Mouse (Mus musculus) liver, adult (tissue): ENCODE data around the gene Ptpru.

Experiments
- GATA4 ChIP-seq: IDR thresholded peaks from 2 replicates; pipeline ENCODE4 v1.6.1; 2014; ENCODE audit warnings: mild to moderate bottlenecking, low read length; ENCODE audit not compliant: insufficient replicate concordance

Gene Ptpru

GRCm38 (mm10) chr4:131837872-131838524 lies at the start of gene Ptpru:
Gene Ptpru (minus strand): TSS chr4:131838288.
- no peak; the same call in 1 of the 2 replicates for TF ChIP-seq GATA4

GRCm38 (mm10) chr4:131885376-131885775 lies 47.3 kb upstream of the Ptpru start:
- no peak for TF ChIP-seq GATA4

DNA sequence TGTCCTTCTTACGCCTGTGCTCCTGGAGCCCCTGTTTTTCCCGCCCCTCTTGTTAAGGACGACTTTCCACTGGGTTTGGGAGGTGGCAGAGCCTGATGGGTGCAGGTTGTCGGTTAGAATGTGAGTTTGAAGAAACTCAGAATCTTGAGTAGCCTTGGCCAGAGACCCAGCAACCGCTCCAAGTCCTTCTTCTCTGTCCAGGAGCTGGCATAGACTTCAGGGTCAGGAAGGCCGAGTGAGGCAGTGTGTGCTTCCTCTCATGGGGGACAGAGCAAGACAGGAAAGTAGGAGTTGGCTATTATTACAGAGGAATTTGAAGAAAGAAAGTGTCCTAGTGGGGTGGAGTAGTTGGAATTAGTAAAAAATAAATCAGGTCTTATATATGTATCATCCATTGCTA lies 45.5 kb upstream of the Ptpru start:
- no peak for TF ChIP-seq GATA4

DNA sequence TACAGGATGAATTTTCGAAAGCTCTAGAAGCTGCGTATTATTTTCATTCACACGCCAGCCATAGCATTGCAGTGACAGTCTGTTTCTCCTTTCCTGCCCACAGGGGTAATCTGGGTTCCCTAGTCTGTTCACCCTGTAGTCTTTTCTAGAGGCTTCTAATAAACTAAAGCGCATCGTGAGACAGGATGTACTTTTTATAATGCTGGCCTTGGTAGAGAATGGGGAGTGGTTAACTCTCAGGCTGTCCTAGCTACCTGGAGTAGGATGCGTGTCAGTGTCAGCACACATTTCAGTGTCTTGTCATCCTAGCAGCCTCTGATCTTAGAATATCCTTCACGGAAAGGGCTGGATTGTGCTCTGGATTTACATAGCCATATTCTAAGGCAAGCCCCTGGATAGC lies 43.2 kb upstream of the Ptpru start:
- no peak for TF ChIP-seq GATA4

DNA sequence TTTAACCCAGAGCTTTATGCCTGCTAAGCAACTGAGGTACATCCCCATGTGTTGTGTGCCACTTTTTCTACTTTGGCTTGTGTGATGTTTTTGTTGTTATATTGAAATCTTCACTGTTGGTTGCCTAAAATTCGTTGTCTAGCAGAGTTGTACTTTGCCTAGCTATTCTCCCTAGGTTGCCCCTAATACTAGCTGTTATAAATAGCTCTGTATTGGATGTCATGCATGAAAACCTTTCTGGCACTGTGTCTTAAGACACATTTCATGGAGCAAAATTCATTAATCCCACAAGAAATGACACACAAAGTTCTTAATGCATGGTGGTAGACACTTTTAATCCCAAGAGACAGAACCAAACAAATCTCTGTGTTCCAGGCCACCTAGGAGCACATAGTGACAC lies 41.6 kb upstream of the Ptpru start:
- TF ChIP-seq GATA4, result no peak

DNA sequence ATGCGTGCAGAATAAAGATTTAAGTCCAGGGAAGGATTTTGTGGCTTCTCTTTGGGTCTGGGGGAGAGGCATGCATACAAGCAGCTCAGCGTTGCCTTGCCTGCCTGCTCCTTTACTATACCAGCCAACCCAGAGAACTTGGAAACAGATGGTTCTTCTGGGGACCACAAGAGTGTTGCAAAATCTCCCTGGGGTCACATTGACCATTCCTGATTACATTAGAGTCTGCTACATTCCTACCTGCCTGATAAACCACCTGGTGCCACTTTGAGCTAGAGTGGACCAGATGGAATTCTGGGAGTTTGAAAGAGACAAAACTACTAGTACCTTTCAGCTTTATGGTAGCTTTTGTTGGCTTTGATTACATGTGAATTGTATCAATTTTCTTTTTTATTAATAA lies 38.7 kb upstream of the Ptpru start:
- no peak for TF ChIP-seq GATA4

DNA sequence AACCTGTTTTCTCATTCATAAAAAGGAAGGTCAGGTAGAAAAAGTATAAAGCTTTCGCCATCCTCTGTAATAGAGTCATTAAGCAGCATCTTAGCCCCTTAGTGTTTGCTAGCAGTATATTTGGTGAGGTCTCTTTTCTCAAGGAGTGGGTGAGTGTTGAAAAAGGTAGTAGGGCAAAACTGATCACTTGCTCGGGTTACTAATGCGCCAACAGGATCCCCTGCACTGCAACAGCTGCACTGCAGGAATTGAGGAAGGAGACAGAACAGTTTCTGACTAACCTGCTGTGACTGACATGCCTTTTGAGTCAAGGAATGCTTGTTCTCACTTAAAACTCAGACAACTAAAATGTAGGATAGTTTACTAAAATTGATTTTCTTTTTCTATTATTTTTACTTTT lies 37.2 kb upstream of the Ptpru start:
- TF ChIP-seq GATA4, result no peak

GRCm38 (mm10) chr4:131874567-131874966 lies 36.5 kb upstream of the Ptpru start:
- no peak for TF ChIP-seq GATA4

GRCm38 (mm10) chr4:131874169-131874536 lies 36.1 kb upstream of the Ptpru start:
- no peak for TF ChIP-seq GATA4

GRCm38 (mm10) chr4:131873293-131874168 lies 35.4 kb upstream of the Ptpru start, which contains the start of gene Srsf4:
Gene Srsf4 (plus strand): TSS chr4:131873617.
- TF ChIP-seq GATA4, result no peak

DNA sequence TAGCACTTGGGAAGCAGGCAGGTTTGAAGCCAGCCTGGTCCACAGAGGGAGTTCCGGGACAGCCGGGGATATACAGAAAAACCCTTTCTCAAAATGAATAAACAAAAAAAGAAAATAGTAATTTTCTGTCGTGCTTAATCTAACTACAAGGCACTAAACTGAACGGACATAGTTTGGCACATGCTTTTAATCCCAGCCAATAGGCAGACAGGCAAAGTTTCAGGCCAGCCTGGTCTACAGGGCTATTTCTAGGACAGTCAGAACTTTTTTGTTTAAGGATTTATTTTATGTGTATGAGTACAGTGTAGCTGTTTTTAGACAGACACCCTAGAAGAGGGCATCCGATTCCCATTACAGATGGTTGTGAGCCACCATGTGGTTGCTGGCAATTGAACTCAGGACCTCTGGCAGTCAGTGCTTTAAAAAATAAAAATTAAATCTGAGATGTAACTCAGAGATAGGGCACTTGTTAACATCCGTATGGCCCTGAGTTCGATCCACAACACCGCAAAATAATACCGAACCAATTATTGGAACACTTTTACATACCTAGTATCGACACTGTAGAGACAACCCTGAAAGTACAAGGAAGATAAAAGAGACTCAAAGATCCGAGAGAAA lies 34.7 kb upstream of the Ptpru start:
- TF ChIP-seq GATA4, result no peak

GRCm38 (mm10) chr4:131861341-131861739 lies 23.3 kb upstream of the Ptpru start:
- no peak for TF ChIP-seq GATA4

GRCm38 (mm10) chr4:131860492-131861340 lies 22.6 kb upstream of the Ptpru start:
- TF ChIP-seq GATA4, result no peak

- TF ChIP-seq GATA4, result no peak
Measured at GRCm38 (mm10) chr4:131854950-131855349, 16.9 kb upstream of the Ptpru start.
